Mouse (Mus musculus) bone marrow, adult 2 months (tissue): Measurements from ENCODE around the gene Pithd1. TPM values are rescaled to one million over a fixed set of nuclear protein-coding genes. Genes with fewer than 3 reads are reported as not detected.
"Not testable (repeated sequence)": the region's sequence is repeated elsewhere in the genome, so short reads cannot be mapped to it uniquely, and the experiment has no call there.

Experiments
- H3K27ac ChIP-seq: fragments of 200-500 bp; 2 replicates; pipeline ENCODE4 v1.5.1; 2012; ENCODE audit warnings: low read depth, mild to moderate bottlenecking, control low read depth, inconsistent platforms, low read length; ENCODE audit not compliant: control insufficient read depth, poor library complexity, insufficient read depth
- H3K4me1 ChIP-seq: fragments of 200-500 bp; 2 replicates; pipeline ENCODE4 v1.6.1; 2011; ENCODE audit warnings: low read length; ENCODE audit not compliant: control insufficient read depth, insufficient read depth
- H3K4me3 ChIP-seq: fragments of 200-500 bp; replicated peaks from 2 replicates; pipeline ENCODE3; 2011; ENCODE audit warnings: mild to moderate bottlenecking, low read depth, low read length, control low read depth; ENCODE audit not compliant: control insufficient read depth
- CTCF ChIP-seq: fragments of 200-500 bp; IDR thresholded peaks from 2 replicates; pipeline ENCODE4 v1.5.1; 2011; ENCODE audit warnings: low read length, control low read depth; ENCODE audit not compliant: control insufficient read depth, insufficient read depth
- POLR2A ChIP-seq: fragments of 200-500 bp; IDR thresholded peaks from 2 replicates; pipeline ENCODE4 v1.6.1; 2011; ENCODE audit warnings: low read depth, mild to moderate bottlenecking, control low read depth, low read length, borderline replicate concordance; ENCODE audit not compliant: control insufficient read depth
- WGBS: fragments of 180-500 bp; shearing (Covaris S2); methylation state at CpG from one replicate; pipeline ENCODE4 v1.1.7; 2018; 5-methylcytosine and 5-hydroxymethylcytosine counted together
- polyA plus RNA-seq: library from polyadenylated mRNA; stranded (reverse); fragments of >200 nt; gene quantifications from 2 replicates; pipeline ENCODE4 v1.2.4, GENCODE M21; 2011; ENCODE audit warnings: low replicate concordance; ENCODE audit not compliant: missing spikeins, insufficient read depth, insufficient read length

The Pithd1 gene
- polyA plus RNA-seq, 1 experiment, result 49.8 TPM

- TF ChIP-seq CTCF (no peak), POLR2A (no peak)
- Histone ChIP-seq H3K4me1 (peaks cover 1% of the 10 kb centered on the region), H3K4me3 (peak overlapping the region; percentile 35), H3K27ac (peak overlapping the region; percentile 68)
- WGBS, result 89% methylated on average over 5 of the region's 5 CpGs
Observed at GRCm38 (mm10) chr4:135984556-135984955, 2.5 kb downstream of the Pithd1 start.

- WGBS, result 51% methylated on average over 7 of the region's 7 CpGs
- peak overlapping the region; percentile 79; the same call in 1 of the 2 replicates for H3K27ac ChIP-seq
- H3K4me3 ChIP-seq, result no peak overlapping the region
- TF ChIP-seq CTCF (no peak), POLR2A (no peak)
- peaks cover 1% of the 10 kb centered on the region for H3K4me1 ChIP-seq
Observed at GRCm38 (mm10) chr4:135981524-135982063, 5.5 kb downstream of the Pithd1 start.

GRCm38 (mm10) chr4:135980223-135980622 is 6.8 kb downstream of the Pithd1 start:
- 84% methylated on average over 5 of the region's 5 CpGs for WGBS
- not testable (repeated sequence) for H3K27ac ChIP-seq, H3K4me1 ChIP-seq, H3K4me3 ChIP-seq

- 94% methylated on average over 12 of the region's 12 CpGs for WGBS
- Histone ChIP-seq H3K4me3 (no peak overlapping the region), H3K4me1 (peaks cover 6% of the 10 kb centered on the region), H3K27ac (no peak overlapping the region)
- TF ChIP-seq CTCF, result no peak
- no peak for TF ChIP-seq POLR2A
Observed at GRCm38 (mm10) chr4:135976146-135976545, 10.9 kb downstream of the Pithd1 start.

- Histone ChIP-seq H3K27ac (peak overlapping the region; percentile 88), H3K4me3 (peak overlapping the region; percentile 69), H3K4me1 (peaks cover 4% of the 10 kb centered on the region)
- WGBS, result 12% methylated on average over 13 of the region's 13 CpGs
- TF ChIP-seq POLR2A (no peak), CTCF (no peak)
Observed at GRCm38 (mm10) chr4:135972911-135973811, 13.9 kb downstream of the Pithd1 start.

GRCm38 (mm10) chr4:135972556-135972906 is 14.5 kb downstream of the Pithd1 start, which contains the start of gene Lypla2:
Gene Lypla2 (minus strand): TSS chr4:135972626.
- WGBS, result under 1% methylated on average over 19 of the region's 19 CpGs
- Histone ChIP-seq H3K4me1 (peaks cover 4% of the 10 kb centered on the region), H3K4me3 (peak within 1 kb of the TSS; percentile 69), H3K27ac (peak within 1 kb of the TSS; percentile 88)
- TF ChIP-seq CTCF (no peak), POLR2A (peak; percentile 84; the same call in 1 of the 2 replicates)

GRCm38 (mm10) chr4:135971805-135972555 is 15.1 kb downstream of the Pithd1 start:
- peak overlapping the region; percentile 43 for H3K27ac ChIP-seq
- under 1% methylated on average over 35 of the region's 35 CpGs for WGBS
- H3K4me1 ChIP-seq, result peaks cover 4% of the 10 kb centered on the region
- TF ChIP-seq POLR2A, result no peak
- peak overlapping the region; percentile 69 for H3K4me3 ChIP-seq

GRCm38 (mm10) chr4:135970585-135970984 is 16.5 kb downstream of the Pithd1 start:
- no peak for TF ChIP-seq CTCF
- no peak for TF ChIP-seq POLR2A
- peaks cover 4% of the 10 kb centered on the region for H3K4me1 ChIP-seq
- H3K27ac ChIP-seq, result no peak overlapping the region
- no peak overlapping the region for H3K4me3 ChIP-seq
- 86% methylated on average over 11 of the region's 11 CpGs for WGBS
